Mouse (Mus musculus) forebrain, embryonic 14.5 days (tissue): Measurements from ENCODE around the gene Dock6. TPM values are rescaled to one million over a fixed set of nuclear protein-coding genes. Genes with fewer than 3 reads are reported as not detected.
"Not testable (repeated sequence)": the region's sequence is repeated elsewhere in the genome, so short reads cannot be mapped to it uniquely, and the experiment has no call there.

Source experiments
- ATAC-seq: fragments of 200-750 bp; cut with Nextera tagmentation; 2 replicates; pipeline ENCODE4 v1.8.0; 2017; ENCODE audit warnings: mild to moderate bottlenecking, moderate library complexity
- DNase-seq: peaks from one replicate; pipeline ENCODE4 v3.0.0-alpha.2; 2015; ENCODE audit warnings: low spot score
- H3K27ac ChIP-seq: fragments of 300-500 bp; sonication (generic); 2 replicates; pipeline ENCODE4 v1.5.1; 2014; ENCODE audit warnings: low read depth, mild to moderate bottlenecking, control low read depth, low read length, moderate library complexity
- H3K27me3 ChIP-seq: fragments of 300-500 bp; sonication (generic); replicated peaks from 2 replicates; pipeline ENCODE4 v1.6.1; 2014; ENCODE audit warnings: low read length, control low read depth, mixed read lengths; ENCODE audit not compliant: control insufficient read depth, insufficient read depth
- H3K36me3 ChIP-seq: fragments of 300-500 bp; sonication (generic); 2 replicates; pipeline ENCODE4 v1.6.1; 2014; ENCODE audit warnings: low read length, control low read depth; ENCODE audit not compliant: control insufficient read depth, insufficient read depth
- H3K4me1 ChIP-seq: fragments of 300-500 bp; sonication (generic); 2 replicates; pipeline ENCODE4 v1.6.1; 2014; ENCODE audit warnings: antibody characterized with exemption, low read length, control low read depth; ENCODE audit not compliant: control insufficient read depth, insufficient read depth
- H3K4me2 ChIP-seq: fragments of 300-500 bp; sonication (generic); 2 replicates; pipeline ENCODE4 v1.6.1; 2014; ENCODE audit warnings: mild to moderate bottlenecking, control low read depth, low read length
- H3K4me3 ChIP-seq: fragments of 300-500 bp; sonication (generic); 2 replicates; pipeline ENCODE4 v1.5.1; 2014; ENCODE audit warnings: low read depth, low read length, control low read depth
- H3K9ac ChIP-seq: fragments of 300-500 bp; sonication (generic); 2 replicates; pipeline ENCODE4 v1.6.1; 2014; ENCODE audit warnings: mild to moderate bottlenecking, low read length, control low read depth, moderate library complexity
- H3K9me3 ChIP-seq: fragments of 300-500 bp; sonication (generic); replicated peaks from 2 replicates; pipeline ENCODE4 v1.6.1; 2016; ENCODE audit warnings: low read length, control low read depth, mixed read lengths; ENCODE audit not compliant: control insufficient read depth
- WGBS: fragments of 180-500 bp; shearing (Covaris S2); extraction: QIAGEN DNeasy Blood & Tissue Kit; methylation state at CpG from one replicate; pipeline ENCODE4 v1.1.7; 2014; 5-methylcytosine and 5-hydroxymethylcytosine counted together
- polyA plus RNA-seq: library from polyadenylated mRNA; unstranded; fragments of >200 nt; fragmentation: Nextera tagmentation; extraction: Ambion mirVana; gene quantifications from 2 replicates; pipeline ENCODE4 v1.2.1, GENCODE M21; 2014

Dock6 gene
- polyA plus RNA-seq = 6.7 and 10.3 TPM in 2 replicates

- H3K4me2 ChIP-seq = peak within 1 kb of the TSS; percentile 46
- WGBS = under 1% methylated on average over 65 of the region's 68 CpGs
- no peaks in the 10 kb centered on the region for H3K36me3 ChIP-seq
- H3K9me3 ChIP-seq = no peaks in the 10 kb centered on the region
- no peaks in the 10 kb centered on the region for H3K27me3 ChIP-seq
- ATAC-seq (peak; percentile 89), DNase-seq (peak; percentile 69)
- H3K4me1 ChIP-seq = no peaks in the 10 kb centered on the region
- H3K9ac ChIP-seq = peak within 1 kb of the TSS; percentile 55
- no peak within 1 kb of the TSS; the same call in 1 of the 2 replicates for H3K27ac ChIP-seq
- H3K4me3 ChIP-seq = peak within 1 kb of the TSS; percentile 42
Measured at GRCm38 (mm10) chr9:21852128-21853091, at the start of gene Dock6. Gene Dock6 (minus strand): TSS chr9:21852635.

- Histone ChIP-seq H3K9me3 (no peaks in the 10 kb centered on the region), H3K4me2 (peak overlapping the region; percentile 47), H3K27ac (no peak overlapping the region), H3K4me3 (peak overlapping the region; percentile 27), H3K27me3 (no peaks in the 10 kb centered on the region), H3K36me3 (no peaks in the 10 kb centered on the region), H3K9ac (no peak overlapping the region), H3K4me1 (no peaks in the 10 kb centered on the region)
- DNase-seq = peak; percentile 97
- peak; percentile 94 for ATAC-seq
- 12% methylated on average over 10 of the region's 10 CpGs for WGBS
Measured at GRCm38 (mm10) chr9:21901223-21901820, 48.9 kb upstream of the Dock6 start.

GRCm38 (mm10) chr9:21889229-21889628 is 36.8 kb upstream of the Dock6 start:
- DNase-seq = no peak
- Histone ChIP-seq H3K9me3 (no peaks in the 10 kb centered on the region), H3K27me3 (no peaks in the 10 kb centered on the region), H3K4me1 (no peaks in the 10 kb centered on the region), H3K4me3 (no peak overlapping the region), H3K9ac (no peak overlapping the region), H3K36me3 (no peaks in the 10 kb centered on the region), H3K27ac (no peak overlapping the region), H3K4me2 (no peak overlapping the region)
- 60% methylated on average over 3 of the region's 3 CpGs for WGBS
- no peak for ATAC-seq

- WGBS = 58% methylated on average over 3 of the region's 3 CpGs
- no peak for ATAC-seq
- no peak overlapping the region for H3K4me2 ChIP-seq
- no peak for DNase-seq
- H3K4me3 ChIP-seq = no peak overlapping the region
- H3K4me1 ChIP-seq = no peaks in the 10 kb centered on the region
- H3K36me3 ChIP-seq = no peaks in the 10 kb centered on the region
- no peaks in the 10 kb centered on the region for H3K9me3 ChIP-seq
- H3K27ac ChIP-seq = no peak overlapping the region
- no peaks in the 10 kb centered on the region for H3K27me3 ChIP-seq
- no peak overlapping the region for H3K9ac ChIP-seq
Measured at GRCm38 (mm10) chr9:21876601-21877000, 24.2 kb upstream of the Dock6 start.

GRCm38 (mm10) chr9:21872204-21872603 is 19.8 kb upstream of the Dock6 start:
- Histone ChIP-seq H3K27me3 (no peaks in the 10 kb centered on the region), H3K4me2 (no peak overlapping the region), H3K36me3 (no peaks in the 10 kb centered on the region), H3K9ac (no peak overlapping the region), H3K9me3 (no peaks in the 10 kb centered on the region), H3K4me1 (no peaks in the 10 kb centered on the region), H3K4me3 (no peak overlapping the region), H3K27ac (no peak overlapping the region)
- no peak for ATAC-seq
- 65% methylated on average over 4 of the region's 4 CpGs for WGBS
- DNase-seq = no peak

GRCm38 (mm10) chr9:21870879-21871524 is 18.6 kb upstream of the Dock6 start:
- ATAC-seq (0 out of 2 replicates have a peak, but pooled peaks have one; percentile 48), DNase-seq (peak; percentile 67)
- Histone ChIP-seq H3K36me3 (no peaks in the 10 kb centered on the region), H3K4me1 (no peaks in the 10 kb centered on the region), H3K27me3 (0 out of 2 replicates have a peak, but pooled peaks cover 2% of the 10 kb centered on the region), H3K4me3 (no peak overlapping the region), H3K27ac (no peak overlapping the region), H3K9ac (peak overlapping the region; percentile 10; the same call in 1 of the 2 replicates), H3K4me2 (peak overlapping the region; percentile 36), H3K9me3 (no peaks in the 10 kb centered on the region)
- WGBS = 17% methylated on average over 20 of the region's 20 CpGs

- H3K9ac ChIP-seq, H3K4me2 ChIP-seq, H3K27me3 ChIP-seq, H3K36me3 ChIP-seq, H3K4me3 ChIP-seq, H3K27ac ChIP-seq, H3K4me1 ChIP-seq, DNase-seq, ATAC-seq, H3K9me3 ChIP-seq: not testable (repeated sequence)
- 60% methylated on average over 7 of the region's 7 CpGs for WGBS
Measured at GRCm38 (mm10) chr9:21869290-21869689, 16.9 kb upstream of the Dock6 start.

GRCm38 (mm10) chr9:21867726-21868125 is 15.3 kb upstream of the Dock6 start:
- Histone ChIP-seq H3K27ac (no peak overlapping the region), H3K9me3 (no peaks in the 10 kb centered on the region), H3K4me3 (no peak overlapping the region), H3K9ac (no peak overlapping the region), H3K4me1 (no peaks in the 10 kb centered on the region), H3K4me2 (no peak overlapping the region), H3K36me3 (no peaks in the 10 kb centered on the region), H3K27me3 (0 out of 2 replicates have a peak, but pooled peaks cover 2% of the 10 kb centered on the region)
- ATAC-seq (no peak), DNase-seq (no peak)
- 80% methylated on average over 3 of the region's 3 CpGs for WGBS
